Mouse (Mus musculus) forebrain, embryonic 15.5 days (tissue): ENCODE results near the gene Car7. TPM values are rescaled to one million over a fixed set of nuclear protein-coding genes. Genes with fewer than 3 reads are reported as not detected.
"Not testable (repeated sequence)": the region's sequence is repeated elsewhere in the genome, so short reads cannot be mapped to it uniquely, and the experiment has no call there.

Experiments
- ATAC-seq: fragments of 200-750 bp; cut with Nextera tagmentation; replicated peaks from 2 replicates; pipeline ENCODE4 v1.8.0; 2017; ENCODE audit warnings: mild to moderate bottlenecking, moderate TSS enrichment, moderate library complexity
- H3K27ac ChIP-seq: fragments of 300-500 bp; sonication (generic); replicated peaks from 2 replicates; pipeline ENCODE4 v1.5.1; 2015; ENCODE audit warnings: mild to moderate bottlenecking, inconsistent platforms
- H3K27me3 ChIP-seq: fragments of 300-500 bp; sonication (generic); 2 replicates; pipeline ENCODE4 v1.6.1; 2015; ENCODE audit warnings: inconsistent platforms
- H3K36me3 ChIP-seq: fragments of 300-500 bp; sonication (generic); 2 replicates; pipeline ENCODE4 v1.6.1; 2015; ENCODE audit warnings: mild to moderate bottlenecking, inconsistent platforms
- H3K4me1 ChIP-seq: fragments of 300-500 bp; sonication (generic); 2 replicates; pipeline ENCODE4 v1.6.1; 2015; ENCODE audit warnings: inconsistent platforms
- H3K4me2 ChIP-seq: fragments of 300-500 bp; sonication (generic); replicated peaks from 2 replicates; pipeline ENCODE4 v1.6.1; 2015; ENCODE audit warnings: mild to moderate bottlenecking, inconsistent platforms
- H3K4me3 ChIP-seq: fragments of 300-500 bp; sonication (generic); 2 replicates; pipeline ENCODE4 v1.5.1; 2015; ENCODE audit warnings: mild to moderate bottlenecking, inconsistent platforms
- H3K9ac ChIP-seq: fragments of 300-500 bp; sonication (generic); replicated peaks from 2 replicates; pipeline ENCODE4 v1.6.1; 2015; ENCODE audit warnings: mild to moderate bottlenecking, inconsistent platforms
- H3K9me3 ChIP-seq: fragments of 300-500 bp; sonication (generic); 2 replicates; pipeline ENCODE4 v1.6.1; 2016; ENCODE audit warnings: inconsistent platforms
- WGBS: fragments of 180-500 bp; shearing (Covaris S2); methylation state at CpG from one replicate; pipeline ENCODE4 v1.1.7; 2015; ENCODE audit warnings: mixed read lengths; 5-methylcytosine and 5-hydroxymethylcytosine counted together
- polyA plus RNA-seq: library from polyadenylated mRNA; unstranded; fragments of >200 nt; fragmentation: Nextera tagmentation; extraction: Ambion mirVana; gene quantifications from 2 replicates; pipeline ENCODE4 v1.2.1, GENCODE M21; 2015

Car7 gene
- polyA plus RNA-seq, 1 experiment from 2014 or later, result 1.7 TPM

GRCm38 (mm10) chr8:104570436-104571343, 36.2 kb downstream of the Car7 start:
- ATAC-seq, result peak; percentile 92
- WGBS, result 7% methylated on average over 26 of the region's 26 CpGs

GRCm38 (mm10) chr8:104576820-104577219, 42.3 kb downstream of the Car7 start:
- 90% methylated on average over 3 of the region's 3 CpGs for WGBS

More at GRCm38 (mm10) chr8:104570436-104571343, 36.2 kb downstream of the Car7 start:
- no peaks in the 10 kb centered on the region for H3K36me3 ChIP-seq
- H3K4me3 ChIP-seq, result peak overlapping the region; percentile 40
- H3K9me3 ChIP-seq, result no peaks in the 10 kb centered on the region
- peak overlapping the region; percentile 75 for H3K4me2 ChIP-seq
- peaks cover 4% of the 10 kb centered on the region for H3K4me1 ChIP-seq
- no peaks in the 10 kb centered on the region for H3K27me3 ChIP-seq
- H3K9ac ChIP-seq, result peak overlapping the region; percentile 51
- H3K27ac ChIP-seq, result no peak overlapping the region

DNA sequence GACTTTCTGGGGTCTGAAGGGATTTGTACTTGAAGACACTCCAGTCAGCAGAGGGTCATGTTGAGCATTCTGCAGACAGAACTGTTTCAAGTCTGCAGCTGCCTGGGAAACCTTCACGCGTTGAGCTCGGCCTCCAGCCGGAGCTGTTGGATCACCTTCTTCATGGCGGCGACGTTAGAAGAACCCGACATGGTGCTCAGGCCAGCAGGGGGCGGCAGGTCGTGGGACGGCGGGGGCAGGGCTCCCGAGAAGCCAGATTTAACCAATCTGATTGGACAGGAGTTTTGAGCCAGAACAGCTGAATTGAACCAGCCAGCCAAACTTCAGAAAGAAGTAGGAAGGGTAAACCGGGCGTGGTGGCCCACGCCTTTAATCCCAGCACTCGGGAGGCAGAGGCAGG, 43.1 kb downstream of the Car7 start:
- not testable (repeated sequence) for H3K27me3 ChIP-seq, H3K9ac ChIP-seq, H3K27ac ChIP-seq, ATAC-seq, H3K36me3 ChIP-seq, H3K4me2 ChIP-seq, H3K4me3 ChIP-seq, H3K4me1 ChIP-seq, H3K9me3 ChIP-seq
- 87% methylated on average over 17 of the region's 17 CpGs for WGBS

More at GRCm38 (mm10) chr8:104576820-104577219, 42.3 kb downstream of the Car7 start:
- ATAC-seq, result no peak
- Histone ChIP-seq H3K27me3 (no peaks in the 10 kb centered on the region), H3K9ac (no peak overlapping the region), H3K4me3 (no peak overlapping the region), H3K9me3 (no peaks in the 10 kb centered on the region), H3K27ac (no peak overlapping the region), H3K4me2 (no peak overlapping the region), H3K4me1 (no peaks in the 10 kb centered on the region), H3K36me3 (no peaks in the 10 kb centered on the region)

DNA sequence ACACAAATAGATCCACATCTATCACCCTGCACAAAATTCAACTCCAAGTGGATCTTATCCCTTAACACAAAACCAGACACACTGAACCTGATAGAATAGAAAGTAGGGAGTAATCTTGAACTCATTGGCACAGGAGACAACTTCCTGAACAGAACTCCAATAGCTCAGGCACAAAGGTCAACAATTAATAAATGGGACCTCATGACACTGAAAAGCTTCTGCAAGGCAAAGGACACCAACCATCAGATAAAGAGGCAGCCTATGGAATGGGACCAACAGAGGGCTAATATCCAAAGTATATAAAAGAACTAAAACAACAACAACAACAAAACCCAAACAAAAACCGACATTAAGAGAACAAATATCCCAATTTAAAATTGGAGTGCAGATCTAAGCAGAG, 50.0 kb downstream of the Car7 start:
- no peaks in the 10 kb centered on the region for H3K27me3 ChIP-seq
- no peak overlapping the region for H3K4me2 ChIP-seq
- no peak for ATAC-seq
- no peaks in the 10 kb centered on the region for H3K9me3 ChIP-seq
- H3K9ac ChIP-seq, result no peak overlapping the region
- H3K4me3 ChIP-seq, result no peak overlapping the region
- 58% methylated on average over 1 of the region's 1 CpGs for WGBS
- no peak overlapping the region for H3K27ac ChIP-seq
- no peaks in the 10 kb centered on the region for H3K4me1 ChIP-seq
- H3K36me3 ChIP-seq, result no peaks in the 10 kb centered on the region

- Histone ChIP-seq H3K4me1 (peaks cover 8% of the 10 kb centered on the region), H3K4me3 (no peak overlapping the region)
- WGBS, result 98% methylated on average over 3 of the region's 3 CpGs
Measured at GRCm38 (mm10) chr8:104590284-104590683, 55.8 kb downstream of the Car7 start.

GRCm38 (mm10) chr8:104591133-104591834, 56.8 kb downstream of the Car7 start, which contains the start of gene Pdp2:
Gene Pdp2, plus strand, starts transcription at chr8:104591451.
- Histone ChIP-seq H3K4me3 (peak within 1 kb of the TSS; percentile 57), H3K36me3 (peaks cover 16% of the 10 kb centered on the region; the same call in 1 of the 2 replicates), H3K4me2 (peak within 1 kb of the TSS; percentile 69), H3K4me1 (peaks cover 8% of the 10 kb centered on the region), H3K9ac (peak within 1 kb of the TSS; percentile 58), H3K27ac (peak within 1 kb of the TSS; percentile 80), H3K9me3 (no peaks in the 10 kb centered on the region), H3K27me3 (no peaks in the 10 kb centered on the region)
- ATAC-seq, result peak; percentile 98
- under 1% methylated on average over 44 of the region's 44 CpGs for WGBS

More at GRCm38 (mm10) chr8:104590284-104590683, 55.8 kb downstream of the Car7 start:
- no peaks in the 10 kb centered on the region for H3K9me3 ChIP-seq
- H3K27me3 ChIP-seq, result no peaks in the 10 kb centered on the region
- H3K9ac ChIP-seq, result no peak overlapping the region
- no peak for ATAC-seq
- H3K36me3 ChIP-seq, result peaks cover 13% of the 10 kb centered on the region; the same call in 1 of the 2 replicates
- no peak overlapping the region for H3K27ac ChIP-seq
- no peak overlapping the region for H3K4me2 ChIP-seq

- Histone ChIP-seq H3K4me2 (peak overlapping the region; percentile 69), H3K27ac (peak overlapping the region; percentile 80), H3K27me3 (no peaks in the 10 kb centered on the region), H3K36me3 (peaks cover 18% of the 10 kb centered on the region; the same call in 1 of the 2 replicates), H3K4me1 (peaks cover 8% of the 10 kb centered on the region), H3K9ac (peak overlapping the region; percentile 58), H3K9me3 (no peaks in the 10 kb centered on the region), H3K4me3 (peak overlapping the region; percentile 57)
- peak; percentile 3; the same call in 1 of the 2 replicates for ATAC-seq
- 2% methylated on average over 9 of the region's 9 CpGs for WGBS
Measured at GRCm38 (mm10) chr8:104591856-104592255, 57.4 kb downstream of the Car7 start.

DNA sequence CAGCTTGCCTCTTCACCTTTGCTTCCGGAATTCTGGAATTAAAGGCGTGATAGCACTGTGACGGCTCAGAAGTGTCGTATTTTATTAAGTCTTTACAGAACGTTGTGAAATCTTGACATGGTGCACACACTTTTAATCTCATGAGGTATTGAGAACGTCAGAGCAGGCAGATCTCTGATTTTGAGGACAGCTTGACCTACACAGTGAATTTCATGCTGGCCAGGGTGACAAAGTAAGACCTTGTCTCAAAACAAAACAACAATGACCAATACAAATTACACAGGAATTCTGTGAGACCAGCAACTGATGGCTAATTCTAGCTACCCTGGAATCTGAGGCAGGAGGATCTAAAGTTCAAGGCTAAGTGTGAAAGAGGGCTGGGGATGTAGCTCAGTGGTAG, 58.1 kb downstream of the Car7 start:
- Histone ChIP-seq H3K9ac (no peak overlapping the region), H3K4me1 (peaks cover 8% of the 10 kb centered on the region), H3K27me3 (no peaks in the 10 kb centered on the region), H3K4me2 (0 out of 2 replicates have a peak overlapping the region, but pooled peaks have one; percentile 69), H3K36me3 (peaks cover 18% of the 10 kb centered on the region; the same call in 1 of the 2 replicates), H3K27ac (no peak overlapping the region), H3K9me3 (no peaks in the 10 kb centered on the region), H3K4me3 (0 out of 2 replicates have a peak overlapping the region, but pooled peaks have one; percentile 57)
- ATAC-seq, result no peak
- WGBS, result 77% methylated on average over 6 of the region's 6 CpGs

- WGBS, result 95% methylated on average over 31 of the region's 31 CpGs
- H3K27ac ChIP-seq, result no peak overlapping the region
- no peaks in the 10 kb centered on the region for H3K27me3 ChIP-seq
- H3K9me3 ChIP-seq, result no peaks in the 10 kb centered on the region
- no peak for ATAC-seq
- no peak overlapping the region for H3K4me2 ChIP-seq
- H3K36me3 ChIP-seq, result peaks cover 18% of the 10 kb centered on the region
- no peak overlapping the region for H3K9ac ChIP-seq
- no peak overlapping the region for H3K4me3 ChIP-seq
- peaks cover 8% of the 10 kb centered on the region for H3K4me1 ChIP-seq
Measured at GRCm38 (mm10) chr8:104593536-104594325, 59.2 kb downstream of the Car7 start.

- no peak for ATAC-seq
- peaks cover 18% of the 10 kb centered on the region for H3K36me3 ChIP-seq
- H3K9ac ChIP-seq, result no peak overlapping the region
- H3K4me1 ChIP-seq, result peaks cover 8% of the 10 kb centered on the region
- no peaks in the 10 kb centered on the region for H3K9me3 ChIP-seq
- no peak overlapping the region for H3K27ac ChIP-seq
- H3K4me3 ChIP-seq, result no peak overlapping the region
- H3K27me3 ChIP-seq, result no peaks in the 10 kb centered on the region
- no peak overlapping the region for H3K4me2 ChIP-seq
- 95% methylated on average over 19 of the region's 19 CpGs for WGBS
Measured at GRCm38 (mm10) chr8:104594611-104595362, 60.3 kb downstream of the Car7 start.
